Mouse (Mus musculus): ENCODE data around the gene Alyref.

Alyref gene

DNA sequence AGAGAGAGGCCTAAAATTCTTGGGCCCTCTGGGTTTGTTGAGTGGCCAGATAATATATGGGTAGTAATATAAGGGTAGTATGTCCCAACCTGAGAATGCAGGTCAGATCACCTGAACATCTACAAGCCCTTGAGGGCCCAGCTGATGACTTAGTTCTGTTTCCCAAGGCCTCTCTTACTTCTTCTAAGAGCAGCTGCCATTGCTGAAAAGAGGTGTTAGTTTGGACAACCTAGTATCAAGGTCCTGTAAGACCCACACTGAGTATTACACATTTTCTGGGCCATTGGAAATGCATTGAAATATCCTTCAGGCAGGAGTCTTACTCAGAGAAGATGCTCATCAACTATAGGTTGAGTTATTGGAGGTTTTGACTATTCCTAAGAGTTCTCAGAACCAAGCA lies 22.2 kb downstream of the Alyref start:
- Histone ChIP-seq H3K9me3 (ENCODE audit: low read length) (no peaks in the 10 kb centered on the region), H3K27me3 (ENCODE audit: insufficient read depth, low read length) (no peaks in the 10 kb centered on the region), H3K36me3 (ENCODE audit: insufficient read depth, low read length) (peaks cover 58% of the 10 kb centered on the region), H3K4me3 (replicated peaks; ENCODE audit: low read length) (no peak overlapping the region), H3K4me1 (replicated peaks; ENCODE audit: low read depth, low read length) (peaks cover 71% of the 10 kb centered on the region)
- TF ChIP-seq CTCF (conservative IDR thresholded peaks at IDR 0.05; ENCODE audit: low read length) (no peak), NANOG (IDR thresholded peaks at IDR 0.05; ENCODE audit: borderline replicate concordance, low read length) (no peak), POU5F1 (IDR thresholded peaks at IDR 0.05; ENCODE audit: borderline replicate concordance, low read length) (no peak)

DNA sequence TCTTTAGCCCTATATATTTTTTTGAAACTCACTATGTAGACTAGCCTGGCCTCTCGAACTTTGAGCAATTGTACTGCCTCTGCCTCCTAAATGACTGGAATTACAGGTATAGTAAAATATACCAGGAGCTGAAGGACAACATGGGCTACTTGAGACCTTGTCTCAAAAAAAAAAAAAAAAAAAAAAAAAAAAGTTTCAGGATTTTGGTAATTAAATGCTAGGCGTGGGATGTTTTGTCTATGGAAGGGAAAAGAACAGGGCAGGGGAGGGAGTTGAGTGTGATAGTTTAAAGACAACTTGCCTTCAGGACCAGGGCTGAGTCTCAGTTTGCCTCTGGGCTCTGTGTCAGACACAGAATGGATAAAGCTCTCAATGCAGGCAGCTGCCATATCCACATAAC lies 23.1 kb downstream of the Alyref start:
- peaks cover 71% of the 10 kb centered on the region for H3K4me1 ChIP-seq (replicated peaks; ENCODE audit: low read depth, low read length)
- no peaks in the 10 kb centered on the region for H3K27me3 ChIP-seq (ENCODE audit: insufficient read depth, low read length)
- H3K4me3 ChIP-seq (replicated peaks; ENCODE audit: low read length) = no peak overlapping the region; the same call in 1 of the 2 replicates
- TF ChIP-seq CTCF (conservative IDR thresholded peaks at IDR 0.05; ENCODE audit: low read length) = no peak
- no peak for TF ChIP-seq POU5F1 (IDR thresholded peaks at IDR 0.05; ENCODE audit: borderline replicate concordance, low read length)
- TF ChIP-seq NANOG (IDR thresholded peaks at IDR 0.05; ENCODE audit: borderline replicate concordance, low read length) = no peak
- no peaks in the 10 kb centered on the region for H3K9me3 ChIP-seq (ENCODE audit: low read length)
- H3K36me3 ChIP-seq (ENCODE audit: insufficient read depth, low read length) = peaks cover 60% of the 10 kb centered on the region

DNA sequence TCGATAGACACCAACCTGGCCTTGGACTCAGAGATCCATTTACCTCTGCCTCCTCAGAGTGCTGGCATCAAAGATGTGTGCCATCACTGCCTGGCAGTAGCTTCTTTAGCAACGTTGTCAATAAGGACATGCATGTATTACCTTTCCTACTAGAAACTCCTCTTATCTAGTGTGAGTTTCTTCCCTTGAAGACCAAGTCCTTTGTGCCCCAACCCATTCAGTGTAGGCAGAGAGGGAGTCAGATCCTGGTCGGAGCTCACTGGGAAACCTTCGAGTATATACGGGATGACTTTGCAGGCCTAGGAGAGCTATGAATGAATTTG lies 23.9 kb downstream of the Alyref start:
- TF ChIP-seq CTCF (conservative IDR thresholded peaks at IDR 0.05; ENCODE audit: low read length) (no peak), NANOG (IDR thresholded peaks at IDR 0.05; ENCODE audit: borderline replicate concordance, low read length) (no peak), POU5F1 (IDR thresholded peaks at IDR 0.05; ENCODE audit: borderline replicate concordance, low read length) (no peak)
- peak overlapping the region; percentile 99 for H3K4me3 ChIP-seq (replicated peaks; ENCODE audit: low read length)
- no peaks in the 10 kb centered on the region for H3K9me3 ChIP-seq (ENCODE audit: low read length)
- H3K4me1 ChIP-seq (replicated peaks; ENCODE audit: low read depth, low read length) = peaks cover 66% of the 10 kb centered on the region
- peaks cover 60% of the 10 kb centered on the region for H3K36me3 ChIP-seq (ENCODE audit: insufficient read depth, low read length)
- no peaks in the 10 kb centered on the region for H3K27me3 ChIP-seq (ENCODE audit: insufficient read depth, low read length)

DNA sequence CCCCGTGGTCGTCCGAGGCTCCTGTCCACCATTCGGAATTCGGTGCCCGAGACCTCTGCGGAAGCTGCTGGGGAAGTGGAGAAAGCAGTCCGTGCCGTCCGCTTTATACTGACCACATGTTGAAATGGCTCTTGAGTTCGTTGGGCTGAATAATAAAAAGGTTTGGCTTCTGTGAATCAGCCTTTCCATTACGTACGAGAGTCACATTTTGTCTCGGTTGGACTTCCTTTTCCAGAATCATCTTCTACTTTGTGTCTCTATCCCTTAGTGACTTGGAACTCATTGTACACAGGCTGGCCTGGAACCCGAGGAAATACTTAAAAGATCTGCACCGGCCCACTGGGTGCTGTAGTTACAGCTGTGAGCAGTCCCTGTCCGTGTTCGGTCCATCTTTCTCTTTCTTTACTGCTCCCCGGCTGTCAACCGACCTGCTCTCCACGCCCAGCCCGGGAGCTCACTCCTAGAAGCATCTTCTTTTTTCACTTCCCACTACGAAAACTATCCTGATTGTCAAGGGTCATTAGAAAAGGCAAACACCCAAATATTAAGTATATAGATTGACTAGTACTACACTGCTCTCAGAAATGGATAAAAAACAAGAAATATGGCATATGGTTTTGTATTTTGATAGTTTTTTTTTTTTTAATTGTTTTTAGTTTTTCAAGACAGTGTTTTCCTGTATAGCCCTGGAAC lies 24.4 kb downstream of the Alyref start:
- TF ChIP-seq POU5F1 (IDR thresholded peaks at IDR 0.05; ENCODE audit: borderline replicate concordance, low read length) = no peak
- TF ChIP-seq NANOG (IDR thresholded peaks at IDR 0.05; ENCODE audit: borderline replicate concordance, low read length) = no peak
- TF ChIP-seq CTCF (conservative IDR thresholded peaks at IDR 0.05; ENCODE audit: low read length) = no peak
- no peaks in the 10 kb centered on the region for H3K9me3 ChIP-seq (ENCODE audit: low read length)
- no peaks in the 10 kb centered on the region for H3K27me3 ChIP-seq (ENCODE audit: insufficient read depth, low read length)
- peaks cover 61% of the 10 kb centered on the region for H3K4me1 ChIP-seq (replicated peaks; ENCODE audit: low read depth, low read length)
- peaks cover 60% of the 10 kb centered on the region for H3K36me3 ChIP-seq (ENCODE audit: insufficient read depth, low read length)
- peak overlapping the region; percentile 99 for H3K4me3 ChIP-seq (replicated peaks; ENCODE audit: low read length)

DNA sequence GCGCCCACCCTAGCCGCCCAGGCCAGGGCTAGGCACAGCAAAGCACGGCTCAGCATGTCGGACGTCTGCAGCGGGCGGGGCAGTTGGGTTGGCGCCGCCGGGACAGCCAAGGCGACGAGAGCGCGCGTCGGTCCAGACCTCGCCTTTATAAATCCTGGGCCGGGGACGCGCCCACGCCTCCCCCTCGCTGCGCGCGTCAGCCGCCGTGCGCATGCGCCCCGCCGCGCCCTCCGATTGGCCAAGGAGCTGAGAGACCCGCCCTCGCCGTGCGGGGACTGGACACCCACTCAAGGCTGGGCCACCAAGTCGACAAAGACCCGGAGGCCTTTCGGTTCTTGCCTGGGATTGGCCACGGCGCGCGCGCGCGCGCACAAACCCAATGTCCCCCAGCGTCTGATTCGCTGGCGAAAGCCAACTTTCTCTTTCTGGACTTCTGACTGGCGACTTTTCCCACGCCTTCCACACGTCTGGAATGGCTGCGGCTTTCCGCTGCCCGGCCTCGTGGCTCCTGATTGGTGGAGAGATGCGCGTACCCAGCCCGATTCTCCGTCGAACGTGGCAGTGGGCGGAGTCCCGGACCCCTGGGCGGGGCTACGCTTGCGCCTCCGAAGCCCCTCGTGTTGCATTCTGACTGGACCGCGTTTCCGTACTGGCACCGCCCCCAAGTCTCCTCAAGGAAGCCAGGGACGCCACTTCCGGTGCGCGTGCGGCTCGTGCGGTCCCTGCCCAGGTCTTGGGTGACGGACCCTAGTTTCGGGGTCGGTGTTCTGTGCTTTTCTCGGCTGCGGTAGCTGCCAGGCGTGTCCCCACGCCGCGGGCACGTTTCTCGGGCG lies 25.2 kb downstream of the Alyref start, which contains the start of gene P4hb:
P4hb (minus strand) TSS at position 502 of the 833 bp plus-strand sequence.
- Histone ChIP-seq H3K9me3 (ENCODE audit: low read length) (no peaks in the 10 kb centered on the region), H3K36me3 (ENCODE audit: insufficient read depth, low read length) (peaks cover 60% of the 10 kb centered on the region), H3K4me3 (replicated peaks; ENCODE audit: low read length) (peak within 1 kb of the TSS; percentile 99), H3K4me1 (replicated peaks; ENCODE audit: low read depth, low read length) (peaks cover 54% of the 10 kb centered on the region), H3K27me3 (ENCODE audit: insufficient read depth, low read length) (no peaks in the 10 kb centered on the region)
- TF ChIP-seq POU5F1 (IDR thresholded peaks at IDR 0.05; ENCODE audit: borderline replicate concordance, low read length) = no peak
- no peak for TF ChIP-seq NANOG (IDR thresholded peaks at IDR 0.05; ENCODE audit: borderline replicate concordance, low read length)
- TF ChIP-seq CTCF (conservative IDR thresholded peaks at IDR 0.05; ENCODE audit: low read length) = no peak

DNA sequence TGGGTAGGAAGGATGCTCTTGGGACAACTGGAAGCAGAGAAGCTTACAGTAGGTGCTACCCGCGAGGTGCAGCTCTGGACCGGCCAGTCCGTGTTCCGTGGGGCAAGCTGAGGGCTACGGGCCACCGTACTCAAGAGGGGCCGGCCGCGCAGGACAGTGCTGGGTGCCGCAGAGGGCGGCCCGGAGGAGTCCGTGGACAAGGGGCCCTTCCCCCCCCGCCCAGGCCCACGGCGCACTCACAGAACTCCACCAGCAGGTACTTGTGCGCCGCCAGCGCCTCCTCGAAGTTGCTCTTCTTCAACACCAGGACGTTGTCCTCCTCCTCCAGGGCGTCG lies 25.8 kb downstream of the Alyref start:
- Histone ChIP-seq H3K4me3 (replicated peaks; ENCODE audit: low read length) (peak overlapping the region; percentile 99), H3K4me1 (replicated peaks; ENCODE audit: low read depth, low read length) (peaks cover 48% of the 10 kb centered on the region), H3K36me3 (ENCODE audit: insufficient read depth, low read length) (peaks cover 60% of the 10 kb centered on the region), H3K9me3 (ENCODE audit: low read length) (no peaks in the 10 kb centered on the region), H3K27me3 (ENCODE audit: insufficient read depth, low read length) (no peaks in the 10 kb centered on the region)
- TF ChIP-seq POU5F1 (IDR thresholded peaks at IDR 0.05; ENCODE audit: borderline replicate concordance, low read length) (no peak), CTCF (conservative IDR thresholded peaks at IDR 0.05; ENCODE audit: low read length) (no peak), NANOG (IDR thresholded peaks at IDR 0.05; ENCODE audit: borderline replicate concordance, low read length) (no peak)

DNA sequence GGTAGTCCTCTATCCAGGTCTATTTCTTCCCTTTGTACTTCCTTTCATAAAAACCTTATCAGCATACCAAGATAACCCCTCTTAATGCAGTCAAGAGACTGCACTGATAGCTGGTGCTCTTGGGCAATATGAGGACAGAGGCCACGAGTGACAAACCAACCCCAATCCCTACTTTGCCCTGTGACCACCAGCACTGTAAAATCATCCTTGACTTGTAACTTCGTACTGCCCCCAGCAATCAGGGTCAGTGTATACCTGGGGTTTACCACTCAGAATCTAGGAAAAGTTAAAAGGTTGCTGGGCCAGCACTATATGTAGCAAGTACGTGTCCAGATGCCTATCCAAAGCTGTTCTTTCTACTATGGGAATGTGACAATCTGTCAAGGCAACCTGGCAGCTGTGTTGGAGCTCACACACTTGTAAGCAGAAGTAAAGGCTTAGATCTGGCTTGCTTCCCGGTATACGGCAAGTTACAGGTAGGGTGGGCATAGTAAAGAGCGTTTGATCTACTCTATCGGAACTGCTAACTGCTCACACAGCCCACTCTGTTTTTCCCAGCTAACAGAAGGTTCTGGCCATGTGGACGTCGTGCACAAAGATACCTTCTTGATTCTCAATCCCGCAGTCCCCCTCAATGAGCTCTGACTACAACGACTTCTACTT lies 26.3 kb downstream of the Alyref start:
- Histone ChIP-seq H3K36me3 (ENCODE audit: insufficient read depth, low read length) (peaks cover 60% of the 10 kb centered on the region), H3K4me3 (replicated peaks; ENCODE audit: low read length) (peak overlapping the region; percentile 99), H3K9me3 (ENCODE audit: low read length) (no peaks in the 10 kb centered on the region), H3K4me1 (replicated peaks; ENCODE audit: low read depth, low read length) (peaks cover 46% of the 10 kb centered on the region), H3K27me3 (ENCODE audit: insufficient read depth, low read length) (no peaks in the 10 kb centered on the region)
- TF ChIP-seq POU5F1 (IDR thresholded peaks at IDR 0.05; ENCODE audit: borderline replicate concordance, low read length) (no peak), NANOG (IDR thresholded peaks at IDR 0.05; ENCODE audit: borderline replicate concordance, low read length) (no peak), CTCF (conservative IDR thresholded peaks at IDR 0.05; ENCODE audit: low read length) (no peak)

DNA sequence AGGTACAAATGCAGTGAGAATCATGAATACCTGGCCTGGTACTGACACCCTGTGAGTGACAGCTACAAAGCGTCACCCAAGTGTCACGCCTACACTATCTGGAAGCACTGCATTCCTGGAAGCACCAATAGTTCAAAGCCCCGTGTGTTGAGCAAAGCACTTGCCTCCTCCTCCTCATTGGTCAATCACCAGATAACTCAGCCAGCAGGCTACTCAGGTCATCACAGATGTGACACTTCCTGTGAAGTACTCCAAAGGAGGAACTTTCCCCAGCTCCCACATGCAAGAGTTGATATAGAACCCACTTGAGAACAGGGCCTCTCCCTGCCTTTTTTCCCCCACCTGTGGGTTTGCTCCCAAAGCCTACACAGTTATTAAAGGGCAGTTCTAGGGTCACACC lies 27.0 kb downstream of the Alyref start:
- H3K4me1 ChIP-seq (replicated peaks; ENCODE audit: low read depth, low read length) = peaks cover 41% of the 10 kb centered on the region
- no peaks in the 10 kb centered on the region for H3K9me3 ChIP-seq (ENCODE audit: low read length)
- peaks cover 60% of the 10 kb centered on the region for H3K36me3 ChIP-seq (ENCODE audit: insufficient read depth, low read length)
- TF ChIP-seq POU5F1 (IDR thresholded peaks at IDR 0.05; ENCODE audit: borderline replicate concordance, low read length) (no peak), NANOG (IDR thresholded peaks at IDR 0.05; ENCODE audit: borderline replicate concordance, low read length) (no peak), CTCF (conservative IDR thresholded peaks at IDR 0.05; ENCODE audit: low read length) (no peak)
- peak overlapping the region; percentile 99 for H3K4me3 ChIP-seq (replicated peaks; ENCODE audit: low read length)
- no peaks in the 10 kb centered on the region for H3K27me3 ChIP-seq (ENCODE audit: insufficient read depth, low read length)
